Mouse (Mus musculus) heart, postnatal 14 days (tissue): Measurements from ENCODE around the gene Rasa3. TPM values are rescaled to one million over a fixed set of nuclear protein-coding genes. Genes with fewer than 3 reads are reported as not detected.

Experiments used
- DNase-seq, 2 experiments: peaks; one replicate each; pipeline ENCODE4 v3.0.0; 2021 to 2022
- intact Hi-C: fragments of 180-260 bp; cut with DNase I; formaldehyde crosslinking; loops from one replicate; pipeline ENCODE4 v1.15.1; 2025
- total RNA-seq, 2 experiments: library from RNA; stranded (reverse); gene quantifications; 2 replicates each; pipeline ENCODE4 v1.2.3; 2021

Rasa3 gene
- total RNA-seq, 2 experiments from 2014 or later: 22.2 to 22.6 TPM

- intact Hi-C loops: no loop called here
- DNase-seq: peak in 1 of 2 experiments; percentile 13
Observed at GRCm38 (mm10) chr8:13529011-13529840, 148.2 kb downstream of the Rasa3 start.

GRCm38 (mm10) chr8:13521392-13521791, 156.0 kb downstream of the Rasa3 start:
- no peak for DNase-seq
- intact Hi-C loops: no loop called here

GRCm38 (mm10) chr8:13520349-13520748, 157.1 kb downstream of the Rasa3 start:
- intact Hi-C loops: no loop called here
- no peak for DNase-seq

GRCm38 (mm10) chr8:13519503-13519902, 157.9 kb downstream of the Rasa3 start:
- DNase-seq: no peak
- intact Hi-C loops: no loop called here

GRCm38 (mm10) chr8:13517284-13517781, 160.1 kb downstream of the Rasa3 start:
- intact Hi-C loops: no loop called here
- DNase-seq: no peak

Other genes starting within 250 kb of the Rasa3 start
- gene Tmem255b, start 242.4 kb downstream of the Rasa3 start, total RNA-seq: 10 to 100 TPM; 13.8 to 14.6 TPM
- 100 to 1,000 TPM; 121 to 122 TPM for gene Gas6, start 183.1 kb downstream of the Rasa3 start, total RNA-seq
- not detected for gene 1700029H14Rik, start 115.1 kb downstream of the Rasa3 start, total RNA-seq
- not detected for gene Cfap97d2, start 28.3 kb upstream of the Rasa3 start, total RNA-seq
- gene Cdc16, start 80.1 kb upstream of the Rasa3 start, total RNA-seq: 10 to 100 TPM; 32.3 to 33.4 TPM
- gene Upf3a, start 108.0 kb upstream of the Rasa3 start, total RNA-seq: 10 to 100 TPM; 12.0 to 13.3 TPM
- not detected for gene AF366264, start 160.8 kb upstream of the Rasa3 start, total RNA-seq
- 1 to 10 TPM; 8.3 to 8.8 TPM for gene Champ1, start 192.0 kb upstream of the Rasa3 start, total RNA-seq
- gene Coprs, start 212.7 kb upstream of the Rasa3 start, total RNA-seq: 10 to 100 TPM; 11.6 to 13.4 TPM